Mouse (Mus musculus) neural tube, embryonic 15.5 days (tissue): ENCODE data around the gene Epb41l1. TPM values are rescaled to one million over a fixed set of nuclear protein-coding genes. Genes with fewer than 3 reads are reported as not detected.
"Not testable (repeated sequence)": the region's sequence is repeated elsewhere in the genome, so short reads cannot be mapped to it uniquely, and the experiment has no call there.

ENCODE experiments used
- ATAC-seq: fragments of 200-750 bp; cut with Nextera tagmentation; 2 replicates; pipeline ENCODE4 v1.8.0; 2017; ENCODE audit warnings: mild to moderate bottlenecking, moderate TSS enrichment, moderate library complexity; ENCODE audit not compliant: low FRiP score
- H3K27ac ChIP-seq: fragments of 300-500 bp; sonication (generic); replicated peaks from 2 replicates; pipeline ENCODE4 v1.5.1; 2015; ENCODE audit warnings: mild to moderate bottlenecking, inconsistent platforms
- H3K27me3 ChIP-seq: fragments of 300-500 bp; sonication (generic); replicated peaks from 2 replicates; pipeline ENCODE4 v1.6.1; 2015; ENCODE audit warnings: inconsistent platforms
- H3K36me3 ChIP-seq: fragments of 300-500 bp; sonication (generic); 2 replicates; pipeline ENCODE4 v1.6.1; 2015; ENCODE audit warnings: inconsistent platforms
- H3K4me1 ChIP-seq: fragments of 300-500 bp; sonication (generic); 2 replicates; pipeline ENCODE4 v1.6.1; 2015; ENCODE audit warnings: inconsistent platforms
- H3K4me2 ChIP-seq: fragments of 300-500 bp; sonication (generic); 2 replicates; pipeline ENCODE4 v1.6.1; 2015; ENCODE audit warnings: inconsistent platforms, mild to moderate bottlenecking, moderate library complexity
- H3K4me3 ChIP-seq: fragments of 300-500 bp; sonication (generic); replicated peaks from 2 replicates; pipeline ENCODE4 v1.5.1; 2015; ENCODE audit warnings: mild to moderate bottlenecking, inconsistent platforms
- H3K9ac ChIP-seq: fragments of 300-500 bp; sonication (generic); replicated peaks from 2 replicates; pipeline ENCODE4 v1.6.1; 2015; ENCODE audit warnings: mild to moderate bottlenecking, inconsistent platforms
- H3K9me3 ChIP-seq: fragments of 300-500 bp; sonication (generic); replicated peaks from 2 replicates; pipeline ENCODE4 v1.6.1; 2016; ENCODE audit warnings: inconsistent platforms
- WGBS: fragments of 180-500 bp; shearing (Covaris S2); methylation state at CpG from one replicate; pipeline ENCODE4 v1.1.7; 2015; ENCODE audit warnings: mixed read lengths; 5-methylcytosine and 5-hydroxymethylcytosine counted together
- polyA plus RNA-seq: library from polyadenylated mRNA; unstranded; fragments of >200 nt; fragmentation: Nextera tagmentation; extraction: Ambion mirVana; gene quantifications from 2 replicates; pipeline ENCODE4 v1.2.1, GENCODE M21; 2015

Gene Epb41l1
- polyA plus RNA-seq, result 12.3 and 14.8 TPM in 2 replicates

- ATAC-seq, result peak; percentile 85
Measured at GRCm38 (mm10) chr2:156420694-156421380, at the start of gene Epb41l1. Gene Epb41l1 (plus strand): TSS chr2:156420909.

GRCm38 (mm10) chr2:156376956-156377355 is 43.8 kb upstream of the Epb41l1 start:
- no peak for ATAC-seq
- no peak overlapping the region for H3K4me2 ChIP-seq
- no peak overlapping the region for H3K9ac ChIP-seq
- 82% methylated on average over 7 of the region's 7 CpGs for WGBS
- H3K27ac ChIP-seq, result no peak overlapping the region
- no peaks in the 10 kb centered on the region for H3K27me3 ChIP-seq
- no peaks in the 10 kb centered on the region for H3K4me1 ChIP-seq
- H3K4me3 ChIP-seq, result no peak overlapping the region
- H3K36me3 ChIP-seq, result no peaks in the 10 kb centered on the region
- H3K9me3 ChIP-seq, result no peaks in the 10 kb centered on the region

More at GRCm38 (mm10) chr2:156420694-156421380, at the start of gene Epb41l1:
- no peaks in the 10 kb centered on the region for H3K9me3 ChIP-seq
- peaks cover 46% of the 10 kb centered on the region for H3K4me1 ChIP-seq
- WGBS, result under 1% methylated on average over 65 of the region's 76 CpGs
- peak within 1 kb of the TSS; percentile 81 for H3K4me2 ChIP-seq
- H3K36me3 ChIP-seq, result no peaks in the 10 kb centered on the region
- 0 out of 2 replicates have a peak, but pooled peaks cover 5% of the 10 kb centered on the region for H3K27me3 ChIP-seq
- peak within 1 kb of the TSS; percentile 82 for H3K9ac ChIP-seq
- peak within 1 kb of the TSS; percentile 76 for H3K4me3 ChIP-seq
- peak within 1 kb of the TSS; percentile 94 for H3K27ac ChIP-seq

GRCm38 (mm10) chr2:156379929-156380328 is 40.8 kb upstream of the Epb41l1 start:
- Histone ChIP-seq H3K4me1 (no peaks in the 10 kb centered on the region), H3K36me3 (no peaks in the 10 kb centered on the region), H3K27me3 (no peaks in the 10 kb centered on the region), H3K9me3 (no peaks in the 10 kb centered on the region), H3K27ac (no peak overlapping the region), H3K4me3 (no peak overlapping the region), H3K9ac (no peak overlapping the region), H3K4me2 (no peak overlapping the region)
- ATAC-seq, result no peak
- WGBS, result 85% methylated on average over 10 of the region's 10 CpGs

GRCm38 (mm10) chr2:156381350-156381749 is 39.4 kb upstream of the Epb41l1 start:
- ATAC-seq, result no peak
- Histone ChIP-seq H3K27me3 (no peaks in the 10 kb centered on the region), H3K9me3 (no peaks in the 10 kb centered on the region), H3K36me3 (no peaks in the 10 kb centered on the region), H3K4me2 (no peak overlapping the region), H3K4me3 (no peak overlapping the region), H3K27ac (no peak overlapping the region), H3K4me1 (no peaks in the 10 kb centered on the region), H3K9ac (no peak overlapping the region)
- WGBS, result 79% methylated on average over 4 of the region's 4 CpGs

- H3K36me3 ChIP-seq, H3K27me3 ChIP-seq, H3K9me3 ChIP-seq, H3K4me1 ChIP-seq: not testable (repeated sequence)
- peak overlapping the region; percentile 69; the same call in 1 of the 2 replicates for H3K27ac ChIP-seq
- WGBS, result 0% methylated on average over 7 of the region's 63 CpGs
- H3K4me2 ChIP-seq, result peak overlapping the region; percentile 52
- H3K4me3 ChIP-seq, result peak overlapping the region; percentile 34
- ATAC-seq, result peak; percentile 95
- H3K9ac ChIP-seq, result 0 out of 2 replicates have a peak overlapping the region, but pooled peaks have one; percentile 10
Measured at GRCm38 (mm10) chr2:156392461-156393154, 28.1 kb upstream of the Epb41l1 start.

- Histone ChIP-seq H3K9me3 (no peaks in the 10 kb centered on the region), H3K4me2 (peak overlapping the region; percentile 52), H3K9ac (0 out of 2 replicates have a peak overlapping the region, but pooled peaks have one; percentile 10), H3K4me1 (peaks cover 8% of the 10 kb centered on the region), H3K36me3 (no peaks in the 10 kb centered on the region), H3K27me3 (no peaks in the 10 kb centered on the region), H3K27ac (peak overlapping the region; percentile 69), H3K4me3 (peak overlapping the region; percentile 34)
- 49% methylated on average over 5 of the region's 5 CpGs for WGBS
- ATAC-seq, result peak; percentile 37
Measured at GRCm38 (mm10) chr2:156393155-156393828, 27.4 kb upstream of the Epb41l1 start.

GRCm38 (mm10) chr2:156394282-156394681 is 26.4 kb upstream of the Epb41l1 start:
- Histone ChIP-seq H3K27ac (no peak overlapping the region), H3K4me1 (peaks cover 8% of the 10 kb centered on the region), H3K9ac (no peak overlapping the region), H3K36me3 (no peaks in the 10 kb centered on the region), H3K4me2 (no peak overlapping the region), H3K9me3 (no peaks in the 10 kb centered on the region), H3K4me3 (no peak overlapping the region), H3K27me3 (no peaks in the 10 kb centered on the region)
- 96% methylated on average over 4 of the region's 4 CpGs for WGBS
- ATAC-seq, result no peak

GRCm38 (mm10) chr2:156396096-156396495 is 24.6 kb upstream of the Epb41l1 start:
- Histone ChIP-seq H3K36me3 (no peaks in the 10 kb centered on the region), H3K9ac (no peak overlapping the region), H3K4me2 (no peak overlapping the region), H3K27ac (no peak overlapping the region), H3K27me3 (no peaks in the 10 kb centered on the region), H3K4me3 (no peak overlapping the region), H3K4me1 (peaks cover 14% of the 10 kb centered on the region), H3K9me3 (no peaks in the 10 kb centered on the region)
- 90% methylated on average over 2 of the region's 2 CpGs for WGBS
- no peak for ATAC-seq

GRCm38 (mm10) chr2:156397988-156398387 is 22.7 kb upstream of the Epb41l1 start:
- Histone ChIP-seq H3K4me2 (no peak overlapping the region), H3K9me3 (no peaks in the 10 kb centered on the region), H3K36me3 (no peaks in the 10 kb centered on the region), H3K9ac (no peak overlapping the region), H3K27ac (no peak overlapping the region), H3K27me3 (no peaks in the 10 kb centered on the region), H3K4me3 (no peak overlapping the region), H3K4me1 (peaks cover 18% of the 10 kb centered on the region)
- no peak for ATAC-seq
- 94% methylated on average over 7 of the region's 7 CpGs for WGBS

- 89% methylated on average over 1 of the region's 1 CpGs for WGBS
- H3K4me3 ChIP-seq, result no peak overlapping the region
Measured at GRCm38 (mm10) chr2:156399485-156399884, 21.2 kb upstream of the Epb41l1 start.

GRCm38 (mm10) chr2:156401331-156401730 is 19.4 kb upstream of the Epb41l1 start:
- 4% methylated on average over 9 of the region's 9 CpGs for WGBS
- H3K9me3 ChIP-seq, result no peaks in the 10 kb centered on the region
- H3K4me2 ChIP-seq, result peak overlapping the region; percentile 48

More at GRCm38 (mm10) chr2:156399485-156399884, 21.2 kb upstream of the Epb41l1 start:
- Histone ChIP-seq H3K4me1 (peaks cover 10% of the 10 kb centered on the region), H3K4me2 (no peak overlapping the region), H3K9me3 (no peaks in the 10 kb centered on the region), H3K27me3 (no peaks in the 10 kb centered on the region), H3K9ac (no peak overlapping the region), H3K36me3 (no peaks in the 10 kb centered on the region), H3K27ac (no peak overlapping the region)
- ATAC-seq, result no peak

More at GRCm38 (mm10) chr2:156401331-156401730, 19.4 kb upstream of the Epb41l1 start:
- no peaks in the 10 kb centered on the region for H3K36me3 ChIP-seq
- peak overlapping the region; percentile 12; the same call in 1 of the 2 replicates for H3K4me3 ChIP-seq
- no peaks in the 10 kb centered on the region for H3K27me3 ChIP-seq
- H3K4me1 ChIP-seq, result peaks cover 10% of the 10 kb centered on the region
- H3K9ac ChIP-seq, result no peak overlapping the region; the same call in 1 of the 2 replicates
- peak overlapping the region; percentile 70; the same call in 1 of the 2 replicates for H3K27ac ChIP-seq
- peak; percentile 93 for ATAC-seq
